Mouse (Mus musculus): ENCODE results near the gene Ssr4. TPM values are rescaled to one million over a fixed set of nuclear protein-coding genes. Genes with fewer than 3 reads are reported as not detected.

The Ssr4 gene
- polyA plus RNA-seq, 1 experiment from 2014 or later = 132 TPM

- H3K4me2 ChIP-seq (ENCODE audit: low read length) = no peak overlapping the region
- WGBS = 25% methylated on average over 1 of the region's 1 CpGs
- no peaks in the 10 kb centered on the region for H3K27me3 ChIP-seq (replicated peaks; ENCODE audit: control insufficient read depth, insufficient read depth, low read length)
These were observed 6.7 kb downstream of the Ssr4 start for GRCm38 (mm10) chrX:73793505-73793904.

GRCm38 (mm10) chrX:73797511-73797910 lies 10.7 kb downstream of the Ssr4 start:
- ATAC-seq = no peak
- Histone ChIP-seq H3K4me1 (replicated peaks; ENCODE audit: control insufficient read depth, insufficient read depth, low read length) (no peaks in the 10 kb centered on the region), H3K9ac (replicated peaks; ENCODE audit: low read depth, low read length) (no peak overlapping the region), H3K4me2 (ENCODE audit: low read length) (no peak overlapping the region), H3K27ac (ENCODE audit: low read length) (no peak overlapping the region), H3K4me3 (replicated peaks; ENCODE audit: low read length) (no peak overlapping the region), H3K27me3 (replicated peaks; ENCODE audit: control insufficient read depth, insufficient read depth, low read length) (no peaks in the 10 kb centered on the region), H3K9me3 (ENCODE audit: control insufficient read depth, low read length) (no peaks in the 10 kb centered on the region), H3K36me3 (ENCODE audit: control insufficient read depth, insufficient read depth) (no peaks in the 10 kb centered on the region)
- WGBS = 86% methylated on average over 2 of the region's 2 CpGs

More at GRCm38 (mm10) chrX:73793505-73793904, 6.7 kb downstream of the Ssr4 start:
- H3K36me3 ChIP-seq (ENCODE audit: control insufficient read depth, insufficient read depth) = no peaks in the 10 kb centered on the region
- peaks cover 4% of the 10 kb centered on the region for H3K4me1 ChIP-seq (replicated peaks; ENCODE audit: control insufficient read depth, insufficient read depth, low read length)
- H3K9me3 ChIP-seq (ENCODE audit: control insufficient read depth, low read length) = no peaks in the 10 kb centered on the region
- no peak overlapping the region for H3K9ac ChIP-seq (replicated peaks; ENCODE audit: low read depth, low read length)
- no peak overlapping the region for H3K4me3 ChIP-seq (replicated peaks; ENCODE audit: low read length)
- no peak for ATAC-seq
- no peak overlapping the region for H3K27ac ChIP-seq (ENCODE audit: low read length)

GRCm38 (mm10) chrX:73798502-73798901 lies 11.7 kb downstream of the Ssr4 start:
- H3K4me2 ChIP-seq (ENCODE audit: low read length) = no peak overlapping the region
- no peaks in the 10 kb centered on the region for H3K27me3 ChIP-seq (replicated peaks; ENCODE audit: control insufficient read depth, insufficient read depth, low read length)
- ATAC-seq = peak; percentile 60
- no peaks in the 10 kb centered on the region for H3K4me1 ChIP-seq (replicated peaks; ENCODE audit: control insufficient read depth, insufficient read depth, low read length)
- H3K9ac ChIP-seq (replicated peaks; ENCODE audit: low read depth, low read length) = no peak overlapping the region
- H3K4me3 ChIP-seq (replicated peaks; ENCODE audit: low read length) = no peak overlapping the region
- no peak overlapping the region for H3K27ac ChIP-seq (ENCODE audit: low read length)
- H3K9me3 ChIP-seq (ENCODE audit: control insufficient read depth, low read length) = no peaks in the 10 kb centered on the region
- H3K36me3 ChIP-seq (ENCODE audit: control insufficient read depth, insufficient read depth) = no peaks in the 10 kb centered on the region
- 30% methylated on average over 9 of the region's 9 CpGs for WGBS

- Histone ChIP-seq H3K9me3 (ENCODE audit: control insufficient read depth, low read length) (no peaks in the 10 kb centered on the region), H3K4me3 (replicated peaks; ENCODE audit: low read length) (no peak overlapping the region), H3K4me2 (ENCODE audit: low read length) (no peak overlapping the region), H3K27me3 (replicated peaks; ENCODE audit: control insufficient read depth, insufficient read depth, low read length) (no peaks in the 10 kb centered on the region), H3K27ac (ENCODE audit: low read length) (no peak overlapping the region), H3K4me1 (replicated peaks; ENCODE audit: control insufficient read depth, insufficient read depth, low read length) (no peaks in the 10 kb centered on the region), H3K36me3 (ENCODE audit: control insufficient read depth, insufficient read depth) (no peaks in the 10 kb centered on the region), H3K9ac (replicated peaks; ENCODE audit: low read depth, low read length) (no peak overlapping the region)
- peak; percentile 57; the same call in 1 of the 2 replicates for ATAC-seq
- 61% methylated on average over 1 of the region's 1 CpGs for WGBS
These were observed 19.0 kb downstream of the Ssr4 start for GRCm38 (mm10) chrX:73805814-73806213.

GRCm38 (mm10) chrX:73815072-73815471 lies 28.2 kb downstream of the Ssr4 start:
- peak overlapping the region; percentile 41 for H3K4me3 ChIP-seq (replicated peaks; ENCODE audit: low read length)
- 21% methylated on average over 14 of the region's 14 CpGs for WGBS

GRCm38 (mm10) chrX:73816596-73817314 lies 29.9 kb downstream of the Ssr4 start:
- peaks cover 9% of the 10 kb centered on the region; the same call in 1 of the 2 replicates for H3K4me1 ChIP-seq (replicated peaks; ENCODE audit: control insufficient read depth, insufficient read depth, low read length)
- WGBS = 70% methylated on average over 3 of the region's 3 CpGs

More at GRCm38 (mm10) chrX:73815072-73815471, 28.2 kb downstream of the Ssr4 start:
- Histone ChIP-seq H3K27ac (ENCODE audit: low read length) (peak overlapping the region; percentile 49), H3K4me1 (replicated peaks; ENCODE audit: control insufficient read depth, insufficient read depth, low read length) (peaks cover 9% of the 10 kb centered on the region; the same call in 1 of the 2 replicates), H3K4me2 (ENCODE audit: low read length) (peak overlapping the region; percentile 52), H3K9me3 (ENCODE audit: control insufficient read depth, low read length) (no peaks in the 10 kb centered on the region), H3K9ac (replicated peaks; ENCODE audit: low read depth, low read length) (peak overlapping the region; percentile 60), H3K27me3 (replicated peaks; ENCODE audit: control insufficient read depth, insufficient read depth, low read length) (no peaks in the 10 kb centered on the region), H3K36me3 (ENCODE audit: control insufficient read depth, insufficient read depth) (no peaks in the 10 kb centered on the region)
- ATAC-seq = peak; percentile 90

GRCm38 (mm10) chrX:73823747-73824146 lies 36.9 kb downstream of the Ssr4 start:
- Histone ChIP-seq H3K4me2 (ENCODE audit: low read length) (peak overlapping the region; percentile 67), H3K27me3 (replicated peaks; ENCODE audit: control insufficient read depth, insufficient read depth, low read length) (no peaks in the 10 kb centered on the region), H3K9me3 (ENCODE audit: control insufficient read depth, low read length) (no peaks in the 10 kb centered on the region), H3K9ac (replicated peaks; ENCODE audit: low read depth, low read length) (peak overlapping the region; percentile 84), H3K4me1 (replicated peaks; ENCODE audit: control insufficient read depth, insufficient read depth, low read length) (peaks cover 10% of the 10 kb centered on the region), H3K27ac (ENCODE audit: low read length) (no peak overlapping the region; the same call in 1 of the 2 replicates), H3K36me3 (ENCODE audit: control insufficient read depth, insufficient read depth) (no peaks in the 10 kb centered on the region), H3K4me3 (replicated peaks; ENCODE audit: low read length) (peak overlapping the region; percentile 69)
- ATAC-seq = peak; percentile 19
- WGBS = 16% methylated on average over 17 of the region's 17 CpGs

More at GRCm38 (mm10) chrX:73816596-73817314, 29.9 kb downstream of the Ssr4 start:
- H3K36me3 ChIP-seq (ENCODE audit: control insufficient read depth, insufficient read depth) = no peaks in the 10 kb centered on the region
- no peak overlapping the region for H3K4me3 ChIP-seq (replicated peaks; ENCODE audit: low read length)
- no peak overlapping the region for H3K9ac ChIP-seq (replicated peaks; ENCODE audit: low read depth, low read length)
- H3K9me3 ChIP-seq (ENCODE audit: control insufficient read depth, low read length) = no peaks in the 10 kb centered on the region
- no peaks in the 10 kb centered on the region for H3K27me3 ChIP-seq (replicated peaks; ENCODE audit: control insufficient read depth, insufficient read depth, low read length)
- no peak overlapping the region for H3K27ac ChIP-seq (ENCODE audit: low read length)
- ATAC-seq = no peak
- no peak overlapping the region for H3K4me2 ChIP-seq (ENCODE audit: low read length)

- 20% methylated on average over 62 of the region's 84 CpGs for WGBS
- peak; percentile 89 for ATAC-seq
- Histone ChIP-seq H3K27ac (ENCODE audit: low read length) (peak within 1 kb of the TSS; percentile 91), H3K27me3 (replicated peaks; ENCODE audit: control insufficient read depth, insufficient read depth, low read length) (no peaks in the 10 kb centered on the region), H3K4me3 (replicated peaks; ENCODE audit: low read length) (peak within 1 kb of the TSS; percentile 69), H3K36me3 (ENCODE audit: control insufficient read depth, insufficient read depth) (no peaks in the 10 kb centered on the region), H3K4me1 (replicated peaks; ENCODE audit: control insufficient read depth, insufficient read depth, low read length) (peaks cover 10% of the 10 kb centered on the region), H3K9ac (replicated peaks; ENCODE audit: low read depth, low read length) (peak within 1 kb of the TSS; percentile 84), H3K9me3 (ENCODE audit: control insufficient read depth, low read length) (no peaks in the 10 kb centered on the region), H3K4me2 (ENCODE audit: low read length) (peak within 1 kb of the TSS; percentile 67)
These were observed 37.6 kb downstream of the Ssr4 start, which contains the start of gene Pdzd4 for GRCm38 (mm10) chrX:73824185-73825151. Gene Pdzd4 (minus strand): TSS chrX:73824969.

GRCm38 (mm10) chrX:73835731-73836130 lies 48.9 kb downstream of the Ssr4 start:
- 95% methylated on average over 1 of the region's 1 CpGs for WGBS
- Histone ChIP-seq H3K36me3 (ENCODE audit: control insufficient read depth, insufficient read depth) (no peaks in the 10 kb centered on the region), H3K9me3 (ENCODE audit: control insufficient read depth, low read length) (no peaks in the 10 kb centered on the region), H3K9ac (replicated peaks; ENCODE audit: low read depth, low read length) (no peak overlapping the region), H3K27ac (ENCODE audit: low read length) (no peak overlapping the region), H3K4me1 (replicated peaks; ENCODE audit: control insufficient read depth, insufficient read depth, low read length) (no peaks in the 10 kb centered on the region), H3K4me3 (replicated peaks; ENCODE audit: low read length) (no peak overlapping the region), H3K4me2 (ENCODE audit: low read length) (no peak overlapping the region), H3K27me3 (replicated peaks; ENCODE audit: control insufficient read depth, insufficient read depth, low read length) (no peaks in the 10 kb centered on the region)
- no peak for ATAC-seq
